10 mouse cellular contexts compared by ENCODE assay signal in genomic region chr9:37636335-37636734, GRCm38 (mm10). TPM values are rescaled to one million over a fixed set of nuclear protein-coding genes. Genes with fewer than 3 reads are reported as not detected.
A peak's percentile ranks its signal among the peaks of the same experiment; 100 is the strongest.
DNase-seq lines count a peak whose midpoint lies in the region; ATAC-seq and TF ChIP-seq lines count a peak whose summit lies in the region.
"Had no signal": no experiment of that assay in that cellular context is flagged by ENCODE, and none has a peak within 500 bp of the region (broad histone marks: within the 10 kb centered on the region; RNA-seq: fewer than 3 reads in every experiment).

No protein-coding gene starts in this region.

- ATAC-seq in forebrain, embryonic 12.5 days (ENCODE audit: low FRiP score): peak; percentile 53; the same call in 1 of the 2 replicates

- H3K4me1 ChIP-seq in ES-E14 (ENCODE audit: control insufficient read depth in 2 of 2, insufficient read depth in 2 of 2, low read length in 2 of 2, poor library complexity in 1 of 2): no peaks in the 10 kb centered on the region; a peak in 1 of 4 replicates
- H3K4me1 ChIP-seq in forebrain, embryonic 12.5 days: no peaks in the 10 kb centered on the region
- H3K4me1 ChIP-seq: embryonic facial prominence, embryonic 13.5 days; limb, embryonic 12.5 days had no signal

- DNase-seq in layer of hippocampus, adult 11-12 months (ENCODE audit: low spot score): peak; percentile 66
- no peak for DNase-seq in layer of hippocampus, adult 9-10 months (ENCODE audit: low spot score)
- DNase-seq in ES-E14 (ENCODE audit: low read depth, low spot score): peak; percentile 41
- peak; percentile 42 for DNase-seq in c-Kit-positive CD71-negative TER-119-negative erythroid progenitor cells, embryonic 14.5 days (ENCODE audit: low read depth)
- DNase-seq in layer of hippocampus, adult 2 months (ENCODE audit: low spot score in 2 of 2): peak; percentile 53 to 70
- peak; percentile 55 for DNase-seq in mesoderm, embryonic 11.5 days (ENCODE audit: low read depth, low spot score)
- peak; percentile 76 for DNase-seq in testis, postnatal 10 days (ENCODE audit: low spot score)

- WGBS in forebrain, embryonic 12.5 days: 15% methylated on average over 7 of the region's 7 CpGs

- H3K36me3 ChIP-seq in ES-E14 (ENCODE audit: control insufficient read depth, insufficient read depth, low read length, poor library complexity, severe bottlenecking): no peaks in the 10 kb centered on the region
- no peaks in the 10 kb centered on the region for H3K36me3 ChIP-seq in forebrain, embryonic 12.5 days (replicated peaks)
- H3K36me3 ChIP-seq: embryonic facial prominence, embryonic 13.5 days; limb, embryonic 12.5 days had no signal

- H3K9ac ChIP-seq in ES-E14 (ENCODE audit: insufficient read depth, low read depth, low read length, poor library complexity, severe bottlenecking): no peak overlapping the region
- H3K9ac ChIP-seq in forebrain, embryonic 12.5 days: no peak overlapping the region
- H3K9ac ChIP-seq: embryonic facial prominence, embryonic 13.5 days; limb, embryonic 12.5 days had no signal

- H3K27me3 ChIP-seq in forebrain, embryonic 12.5 days: no peaks in the 10 kb centered on the region
- H3K27me3 ChIP-seq: embryonic facial prominence, embryonic 13.5 days had no signal

- peak; percentile 89 for TF ChIP-seq CTCF in layer of hippocampus, adult 2 months (conservative IDR thresholded peaks at IDR 0.05)

- no peak overlapping the region for H3K4me3 ChIP-seq in ES-E14 (ENCODE audit: insufficient read depth in 1 of 2, low read depth in 1 of 2, low read length in 2 of 2, poor library complexity in 1 of 2, severe bottlenecking in 1 of 2)
- no peak overlapping the region for H3K4me3 ChIP-seq in forebrain, embryonic 12.5 days (replicated peaks)
- H3K4me3 ChIP-seq in layer of hippocampus, adult 2 months: no peak overlapping the region
- H3K4me3 ChIP-seq: embryonic facial prominence, embryonic 13.5 days; limb, embryonic 12.5 days had no signal

- H3K9me3 ChIP-seq in ES-E14 (ENCODE audit: control insufficient read depth, insufficient read depth, low read depth, low read length): no peaks in the 10 kb centered on the region
- H3K9me3 ChIP-seq in forebrain, embryonic 12.5 days: no peaks in the 10 kb centered on the region
- H3K9me3 ChIP-seq: embryonic facial prominence, embryonic 13.5 days; limb, embryonic 12.5 days had no signal

- H3K4me2 ChIP-seq in forebrain, embryonic 12.5 days: no peak overlapping the region
- H3K4me2 ChIP-seq: embryonic facial prominence, embryonic 13.5 days; limb, embryonic 12.5 days had no signal

- no peak overlapping the region for H3K27ac ChIP-seq in ES-E14 (ENCODE audit: insufficient read depth, low read depth, low read length, poor library complexity, severe bottlenecking)
- H3K27ac ChIP-seq in forebrain, embryonic 12.5 days: no peak overlapping the region
- peak overlapping the region; percentile 58 for H3K27ac ChIP-seq in layer of hippocampus, adult 2 months
- H3K27ac ChIP-seq: embryonic facial prominence, embryonic 13.5 days; limb, embryonic 12.5 days had no signal

- in situ Hi-C loops in ES-E14 (cut with MboI; ENCODE audit: low sequenced_read_pairs in 2 of 2, unreplicated experiment in 2 of 2): no loop called here

TF ChIP-seq in ES-E14, 5 proteins besides CTCF, POLR2A, EP300 and RAD21:
- TF ChIP-seq ZNF384 (IDR thresholded peaks at IDR 0.05; ENCODE audit: low read depth, low read length): peak; percentile 80
- no peak for TF ChIP-seq CHD2 (IDR thresholded peaks at IDR 0.05; ENCODE audit: low read depth, low read length)
- TF ChIP-seq ZC3H11A (IDR thresholded peaks at IDR 0.05; ENCODE audit: borderline replicate concordance, low read depth, low read length): peak; percentile 82; the same call in 1 of the 2 replicates

RNA-seq across cellular contexts. Expression of gene Tbrg1, which starts 20.8 kb away (rescaled TPM):
- total RNA-seq in ES-E14 (2012; rRNA removed): 84.1 and 120 TPM in 2 replicates
- 109 and 114 TPM in 2 replicates for polyA plus RNA-seq in forebrain, embryonic 12.5 days (2016; fragmentation: Nextera tagmentation; extraction: Ambion mirVana)
- total RNA-seq in layer of hippocampus, adult 2 months (2021): 10 to 100 TPM; 46.9 to 47.0 TPM

RNA-seq across cellular contexts. Expression of gene Spa17, which starts 22.8 kb away (rescaled TPM):
- total RNA-seq in ES-E14 (2012; rRNA removed): 0.95 and 2.7 TPM in 2 replicates
- 18.9 and 21.2 TPM in 2 replicates for polyA plus RNA-seq in forebrain, embryonic 12.5 days (2016; fragmentation: Nextera tagmentation; extraction: Ambion mirVana)
- 1 to 10 TPM; 1.5 to 1.9 TPM for total RNA-seq in layer of hippocampus, adult 2 months (2021)

RNA-seq across cellular contexts. Expression of gene Panx3, which starts 32.7 kb away (rescaled TPM):
- total RNA-seq in ES-E14 (2012; rRNA removed): 0.13 TPM in 1 of 2 replicates, not detected in the other
- 0.19 TPM in 2 replicates for polyA plus RNA-seq in forebrain, embryonic 12.5 days (2016; fragmentation: Nextera tagmentation; extraction: Ambion mirVana)
- not detected for total RNA-seq in layer of hippocampus, adult 2 months (2021)
